Mouse (Mus musculus): ENCODE results near the gene Rapgef1. TPM values are rescaled to one million over a fixed set of nuclear protein-coding genes. Genes with fewer than 3 reads are reported as not detected.

Rapgef1 gene
- polyA plus RNA-seq, 2 experiments from 2014 or later: 28.7 to 35.9 TPM

DNA sequence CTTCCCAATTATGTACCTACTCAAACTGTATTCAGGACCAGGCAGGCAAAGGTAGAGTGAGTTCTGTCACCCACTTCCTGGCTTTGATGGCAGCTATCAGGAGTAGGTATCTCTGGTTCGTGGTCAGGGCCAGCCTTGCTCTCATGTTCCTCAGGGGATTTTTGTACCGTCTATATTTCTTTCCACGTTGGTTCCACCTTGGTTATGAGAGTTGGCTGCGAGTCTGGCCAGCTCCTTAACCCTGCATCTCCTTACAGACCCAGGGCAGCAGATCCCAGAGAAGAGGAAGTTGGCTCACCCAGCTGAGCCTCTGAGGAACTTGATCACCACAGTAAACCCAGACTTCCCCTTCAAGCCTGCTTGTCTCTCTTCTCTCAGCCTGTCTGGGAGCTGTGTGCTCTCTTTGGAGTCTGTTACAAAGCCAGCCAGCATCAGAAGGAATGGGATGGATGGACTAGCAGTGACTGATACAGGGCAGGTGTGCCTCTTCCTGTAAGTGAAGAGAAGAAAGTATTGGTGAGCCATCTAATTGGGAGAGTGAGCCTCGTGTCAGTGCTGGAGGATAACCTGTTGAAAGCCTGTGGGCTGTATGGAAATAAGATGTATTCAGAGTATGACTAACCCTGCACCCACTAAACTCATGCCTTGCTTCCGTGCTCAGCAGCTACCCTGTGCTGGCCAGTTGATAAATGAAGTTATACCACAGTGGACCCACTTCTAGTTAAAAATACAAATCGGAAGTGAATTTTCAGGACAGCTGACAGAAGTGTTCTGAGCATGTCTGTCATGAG is 53.4 kb downstream of the Rapgef1 start:
- peak; percentile 80 for ATAC-seq

DNA sequence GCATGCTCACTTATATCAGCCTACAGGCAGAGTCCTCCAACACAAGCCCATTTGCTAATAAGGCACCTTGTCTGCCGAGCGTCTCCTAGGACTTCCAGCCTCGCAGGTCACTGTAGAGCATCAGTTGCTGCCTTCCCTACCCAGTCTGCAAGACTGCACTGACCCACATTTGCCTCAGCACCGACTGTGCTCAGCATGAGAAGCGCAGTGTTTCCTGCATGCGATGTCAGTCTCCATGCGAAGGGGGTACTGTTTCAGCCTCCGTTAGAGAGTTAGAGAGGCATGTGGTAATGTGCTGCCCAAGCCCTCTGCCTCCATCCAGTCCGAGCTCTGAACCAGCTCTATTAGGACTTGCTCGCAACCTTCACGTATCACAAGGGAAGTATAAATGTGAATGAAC is 54.6 kb downstream of the Rapgef1 start:
- no peak for ATAC-seq

DNA sequence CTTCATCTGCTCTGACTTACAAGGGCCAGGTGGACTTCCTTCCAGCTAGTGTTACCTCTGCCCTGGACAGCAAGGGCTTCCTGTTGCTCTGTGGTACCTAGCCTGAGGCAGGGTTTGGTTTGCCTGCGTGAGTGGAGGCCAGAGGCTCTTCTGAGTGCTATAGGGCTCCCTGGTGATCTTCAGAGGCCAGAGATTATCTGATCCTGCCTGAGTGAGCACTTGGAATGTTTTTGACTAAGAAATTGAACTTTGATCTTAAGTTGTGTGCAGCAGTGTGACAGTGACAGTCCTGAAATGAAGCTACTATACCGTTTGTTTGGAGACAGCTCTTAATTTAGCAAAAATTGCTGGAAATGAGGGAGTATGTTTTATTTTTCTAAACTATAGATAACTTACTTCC is 55.0 kb downstream of the Rapgef1 start:
- ATAC-seq: no peak

DNA sequence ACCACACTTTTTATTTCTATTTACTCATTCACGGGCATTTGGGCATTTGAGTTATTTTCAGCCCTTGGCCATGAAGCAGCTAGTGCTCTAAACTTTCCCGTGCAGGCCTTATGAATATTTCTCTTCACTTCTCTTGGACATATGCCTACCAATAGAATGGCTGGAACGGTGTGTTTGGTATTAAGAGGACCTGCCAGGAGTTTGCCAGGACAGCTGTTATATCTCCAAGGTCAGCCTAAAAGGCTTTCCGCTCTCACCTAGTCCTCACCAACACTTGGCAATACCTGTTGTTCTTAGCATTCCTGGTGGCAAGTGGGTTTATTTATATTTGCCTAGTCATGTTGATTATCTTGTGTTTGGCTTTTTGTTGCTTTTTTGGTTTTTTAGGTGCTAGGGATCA is 56.3 kb downstream of the Rapgef1 start:
- ATAC-seq: no peak

DNA sequence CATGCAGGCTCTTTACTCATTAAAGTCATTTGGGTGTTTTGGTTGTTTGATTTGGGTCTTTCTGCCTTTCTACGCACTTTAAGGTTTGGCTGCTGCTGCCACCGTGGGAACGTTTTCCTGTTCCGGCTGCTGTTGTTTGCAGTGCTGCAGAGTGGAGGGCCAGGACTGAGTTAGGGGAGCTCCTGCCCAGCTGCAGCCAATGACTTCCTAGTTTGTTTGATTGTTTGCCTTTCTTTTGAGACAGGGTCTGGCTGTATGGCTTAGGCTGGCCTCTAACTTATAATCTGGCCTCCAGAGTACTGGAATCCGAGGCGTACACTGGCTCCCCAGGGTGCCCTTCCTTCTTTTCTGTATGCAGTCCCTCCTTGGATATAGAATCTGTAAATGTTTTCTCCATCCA is 57.0 kb downstream of the Rapgef1 start:
- ATAC-seq: no peak

DNA sequence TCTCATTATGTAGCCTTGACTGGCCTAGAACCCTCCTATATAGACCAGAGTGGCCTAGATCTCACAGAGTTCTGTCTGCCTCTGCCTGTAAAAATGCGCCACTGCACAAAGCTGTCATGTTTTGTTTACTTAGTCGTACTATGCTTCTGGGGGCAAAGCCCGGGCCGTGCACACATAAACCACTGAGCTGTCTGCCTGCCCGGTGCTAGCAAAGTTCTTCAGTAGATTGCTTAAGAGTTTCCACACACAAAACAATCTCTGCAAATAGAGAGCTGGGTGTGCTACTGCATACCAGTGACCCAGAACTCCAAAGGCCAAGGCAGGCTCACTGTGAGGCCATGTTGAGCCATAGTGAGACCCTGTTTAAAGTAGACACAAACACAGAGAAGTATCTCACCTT is 58.3 kb downstream of the Rapgef1 start:
- no peak for ATAC-seq

DNA sequence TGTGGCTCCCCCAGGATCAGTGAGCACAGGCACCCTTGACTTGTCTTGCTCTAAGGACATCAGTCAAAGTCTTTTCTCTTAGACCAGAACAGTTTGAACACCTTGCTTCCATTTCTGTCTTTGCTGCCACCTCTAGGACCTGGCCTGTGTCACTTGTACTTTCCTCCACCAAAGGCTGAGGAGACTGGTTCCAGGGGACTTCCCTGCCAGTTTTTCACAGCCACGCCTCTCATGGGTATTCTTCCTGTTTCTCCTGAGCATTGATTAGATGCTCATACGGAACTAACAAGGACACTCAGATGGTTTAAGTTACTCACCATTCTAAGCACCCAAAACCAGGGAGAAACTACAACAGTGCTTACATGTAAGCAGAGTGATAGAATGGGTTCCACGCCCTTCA is 59.0 kb downstream of the Rapgef1 start:
- ATAC-seq: peak; percentile 81

DNA sequence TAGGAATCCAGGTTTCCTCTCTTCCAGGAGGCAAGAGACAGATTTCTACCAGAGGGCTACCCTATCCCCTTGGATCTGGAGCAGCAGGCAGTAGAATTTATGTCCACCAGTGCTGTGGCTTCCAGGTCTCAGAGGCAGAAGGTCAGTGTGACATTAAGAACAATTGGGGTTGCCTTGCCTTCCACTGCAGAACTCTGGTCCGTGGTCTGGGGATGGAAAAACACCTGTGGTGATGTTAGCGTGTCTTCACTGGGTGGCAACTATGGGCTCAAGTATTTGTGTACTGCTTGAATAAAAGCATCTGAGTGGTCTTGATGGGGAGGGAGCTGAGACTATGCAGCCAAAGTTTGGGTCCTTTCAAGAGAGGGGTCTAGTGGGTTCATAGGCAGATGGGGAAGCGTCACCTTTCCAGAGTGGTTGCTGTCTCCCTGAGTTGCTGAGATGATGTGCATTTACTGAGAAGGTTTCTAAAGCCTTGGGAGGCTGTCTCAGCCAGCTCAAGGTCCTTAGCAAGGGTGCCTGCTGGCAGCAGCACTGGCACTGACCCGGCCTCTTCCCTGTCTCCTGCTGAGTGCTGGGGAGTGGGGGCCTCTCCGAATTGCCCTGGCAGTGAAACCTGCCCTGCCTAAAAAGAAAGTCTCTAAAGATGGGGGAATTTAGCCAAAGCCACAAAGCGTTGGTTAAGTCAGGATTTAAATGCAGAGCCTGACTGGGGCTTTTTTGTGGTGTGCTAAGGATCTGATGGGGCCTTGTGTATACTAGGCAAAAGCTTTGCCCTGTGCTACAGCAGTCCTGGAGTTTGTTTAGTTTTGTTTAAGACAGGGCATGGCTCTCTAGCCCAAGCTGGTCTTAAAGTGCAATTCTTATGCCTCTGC is 60.4 kb downstream of the Rapgef1 start:
- no peak for ATAC-seq

DNA sequence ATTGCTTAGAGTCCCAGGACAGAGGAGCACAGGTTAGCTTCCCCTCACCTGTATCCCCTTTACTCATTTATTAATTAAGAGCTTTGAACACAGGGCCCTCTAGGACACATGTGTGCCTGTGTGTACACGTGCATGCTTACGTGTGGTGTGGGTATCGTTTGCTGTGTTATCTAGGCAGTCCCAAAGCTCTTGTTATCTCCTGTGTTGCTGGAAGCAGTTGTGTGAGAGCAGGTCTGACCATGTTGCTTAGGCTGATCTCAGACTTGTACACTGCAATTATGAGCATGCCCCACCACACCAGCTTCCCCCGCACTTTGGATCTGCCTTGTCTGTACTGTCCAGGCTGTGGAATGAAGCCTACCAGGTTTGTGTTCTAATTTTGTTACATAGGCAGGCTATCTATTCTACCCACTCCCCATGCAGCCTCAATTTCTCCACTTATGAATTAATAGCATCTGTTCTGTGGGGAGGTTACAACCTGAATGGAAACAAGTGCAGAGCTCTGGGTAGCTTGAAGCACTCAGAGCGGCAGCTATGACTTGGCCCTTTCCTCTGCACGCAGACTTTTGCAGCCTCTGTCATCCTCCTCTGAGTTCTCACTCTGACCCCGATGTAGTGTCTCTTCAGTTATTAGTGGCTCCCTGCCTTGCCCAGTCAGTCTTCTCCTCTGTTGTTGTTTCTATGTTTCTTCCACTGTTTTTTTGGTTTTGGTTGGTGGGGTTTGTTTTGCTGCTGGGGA is 63.9 kb downstream of the Rapgef1 start:
- peak; percentile 67 for ATAC-seq

DNA sequence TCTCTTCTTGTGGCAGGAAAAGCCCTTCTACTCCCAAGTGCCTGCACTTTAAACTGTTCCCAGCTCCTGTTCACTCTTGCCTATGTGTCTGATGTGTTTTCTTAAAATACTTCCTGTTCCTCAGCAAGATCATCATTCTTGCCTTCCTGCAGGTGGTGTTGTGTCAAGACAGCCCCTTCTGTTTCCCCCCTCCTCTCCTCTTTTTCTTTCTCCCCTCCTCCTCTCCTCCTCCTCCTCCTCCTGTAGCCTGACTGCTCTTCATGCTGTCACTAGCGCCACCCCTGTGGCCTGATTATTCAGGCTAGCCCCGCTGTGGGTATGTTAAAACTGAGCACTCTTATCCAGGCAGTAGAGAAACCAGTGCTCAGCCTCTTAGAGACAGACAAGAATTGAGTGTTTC is 65.0 kb downstream of the Rapgef1 start:
- no peak for ATAC-seq

DNA sequence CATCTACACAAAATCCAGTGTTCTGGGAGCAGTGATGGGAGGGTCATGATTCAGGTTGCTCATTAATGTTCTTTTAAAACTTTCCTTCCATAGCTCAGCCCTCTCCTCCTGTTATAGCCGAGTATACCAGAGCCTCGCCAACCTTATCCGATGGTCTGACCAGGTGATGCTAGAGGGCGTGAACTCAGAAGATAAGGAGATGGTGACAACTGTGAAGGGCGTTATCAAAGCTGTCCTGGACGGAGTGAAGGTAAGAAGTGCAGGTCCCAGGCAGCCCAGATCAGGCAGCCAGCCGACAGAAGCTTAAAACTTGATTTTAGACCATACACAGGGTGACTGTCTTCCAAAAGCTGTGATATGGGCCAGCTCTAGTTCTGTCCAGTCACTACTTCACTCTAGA is 69.5 kb downstream of the Rapgef1 start:
- ATAC-seq: no peak

DNA sequence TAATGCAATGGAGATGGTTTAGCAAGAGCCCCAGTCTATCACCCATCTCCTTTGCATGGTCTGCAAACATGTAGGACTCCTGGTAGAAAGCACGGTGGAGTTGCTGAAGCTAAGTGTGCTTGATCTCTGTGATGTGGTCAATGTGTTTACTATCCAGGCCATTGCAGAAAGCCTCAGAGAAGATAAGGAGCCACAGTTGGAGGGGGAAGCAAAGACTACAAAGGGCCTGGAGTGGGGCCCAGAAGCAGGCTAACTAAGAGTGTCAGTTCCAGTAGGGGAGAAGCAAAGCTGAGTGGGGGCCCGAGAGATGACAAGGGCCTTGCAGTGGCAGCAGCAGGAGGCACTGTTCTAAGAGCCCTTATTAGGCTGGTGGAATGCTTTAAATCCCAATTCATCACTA is 70.0 kb downstream of the Rapgef1 start:
- no peak for ATAC-seq

DNA sequence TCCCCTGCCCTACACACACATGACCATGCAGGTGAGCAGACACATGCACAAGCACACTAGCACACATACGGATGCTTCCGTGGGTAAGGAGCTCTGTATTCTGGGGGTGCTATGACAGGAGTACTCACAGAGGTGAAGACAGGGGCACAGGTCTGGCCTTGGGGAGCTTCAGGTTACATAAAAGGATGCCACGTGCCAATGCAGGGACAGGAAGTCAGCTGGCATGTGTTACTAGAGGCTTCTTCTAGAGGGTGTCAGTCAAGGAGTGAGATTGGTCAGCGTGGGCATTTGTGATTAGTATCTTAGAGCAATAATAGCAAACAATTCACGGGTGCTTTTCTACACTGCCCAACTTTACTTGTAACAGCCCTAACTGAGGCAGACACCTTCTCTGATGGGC is 71.5 kb downstream of the Rapgef1 start:
- peak; percentile 54 for ATAC-seq

DNA sequence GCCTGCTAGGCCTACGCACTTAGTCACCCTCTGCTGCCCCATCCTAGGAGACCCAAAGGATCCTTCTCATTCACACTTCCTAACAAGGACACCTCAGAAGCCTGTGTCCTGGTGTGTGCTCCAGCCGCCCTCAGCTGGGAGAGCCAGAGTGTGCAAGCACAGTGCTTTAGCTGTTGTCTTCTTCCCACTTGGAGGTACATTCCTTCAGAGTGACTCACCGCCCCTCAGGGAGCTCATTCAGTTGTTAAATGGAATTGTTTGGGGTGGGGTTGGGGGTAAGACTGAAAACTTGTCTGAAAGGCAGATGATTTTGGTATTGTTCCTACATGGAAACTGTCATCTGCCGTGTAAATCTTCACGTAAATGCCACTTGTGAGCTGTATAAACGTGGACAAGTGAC is 72.0 kb downstream of the Rapgef1 start:
- ATAC-seq: no peak

DNA sequence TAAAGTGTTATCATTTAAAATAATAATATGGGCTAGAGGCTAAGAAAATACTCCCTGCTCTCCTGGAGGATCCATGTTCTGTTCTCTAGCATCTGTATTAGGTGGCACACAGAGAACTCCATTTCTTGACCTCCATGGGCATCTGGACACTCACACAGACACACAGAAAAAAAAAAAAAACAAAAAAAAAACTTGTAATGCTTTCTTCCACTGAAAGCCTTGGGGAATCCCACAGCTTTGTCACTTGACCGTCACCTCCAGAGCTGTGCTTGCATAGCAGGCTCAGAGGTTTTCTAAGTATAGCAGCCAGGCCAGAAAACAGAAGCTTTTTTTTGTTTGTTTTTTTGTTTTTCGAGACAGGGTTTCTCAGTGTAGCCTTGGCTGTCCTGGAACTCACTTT is 72.7 kb downstream of the Rapgef1 start:
- ATAC-seq: no peak

DNA sequence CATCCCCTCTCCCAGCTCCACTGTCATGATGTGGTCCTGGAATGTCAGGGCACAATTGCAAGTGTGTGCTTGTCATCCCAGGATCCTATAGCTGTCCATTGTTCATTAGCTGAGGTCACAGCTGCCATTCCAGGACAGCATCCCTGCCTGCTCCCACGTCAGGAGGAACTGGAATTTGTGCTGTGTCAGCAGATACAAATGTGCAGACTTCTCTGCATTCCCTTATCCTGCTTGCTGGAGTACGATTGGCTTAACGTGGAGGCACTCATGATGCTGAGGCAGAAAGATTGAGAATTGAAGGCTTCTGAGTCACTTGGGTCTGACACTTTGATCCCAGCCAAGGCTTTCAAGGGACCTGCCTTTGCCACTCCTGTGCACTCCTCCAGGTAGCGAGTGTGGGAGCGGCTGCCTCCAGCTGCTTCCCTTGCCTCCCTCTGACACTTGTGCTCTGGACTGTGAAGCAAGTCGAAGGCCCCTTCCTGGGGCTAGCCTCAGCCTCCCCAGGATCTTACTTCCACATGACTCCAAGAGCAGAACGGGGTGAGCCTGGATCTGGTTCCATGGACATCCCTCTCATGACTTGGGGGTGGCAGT is 76.8 kb downstream of the Rapgef1 start:
- no peak for ATAC-seq

DNA sequence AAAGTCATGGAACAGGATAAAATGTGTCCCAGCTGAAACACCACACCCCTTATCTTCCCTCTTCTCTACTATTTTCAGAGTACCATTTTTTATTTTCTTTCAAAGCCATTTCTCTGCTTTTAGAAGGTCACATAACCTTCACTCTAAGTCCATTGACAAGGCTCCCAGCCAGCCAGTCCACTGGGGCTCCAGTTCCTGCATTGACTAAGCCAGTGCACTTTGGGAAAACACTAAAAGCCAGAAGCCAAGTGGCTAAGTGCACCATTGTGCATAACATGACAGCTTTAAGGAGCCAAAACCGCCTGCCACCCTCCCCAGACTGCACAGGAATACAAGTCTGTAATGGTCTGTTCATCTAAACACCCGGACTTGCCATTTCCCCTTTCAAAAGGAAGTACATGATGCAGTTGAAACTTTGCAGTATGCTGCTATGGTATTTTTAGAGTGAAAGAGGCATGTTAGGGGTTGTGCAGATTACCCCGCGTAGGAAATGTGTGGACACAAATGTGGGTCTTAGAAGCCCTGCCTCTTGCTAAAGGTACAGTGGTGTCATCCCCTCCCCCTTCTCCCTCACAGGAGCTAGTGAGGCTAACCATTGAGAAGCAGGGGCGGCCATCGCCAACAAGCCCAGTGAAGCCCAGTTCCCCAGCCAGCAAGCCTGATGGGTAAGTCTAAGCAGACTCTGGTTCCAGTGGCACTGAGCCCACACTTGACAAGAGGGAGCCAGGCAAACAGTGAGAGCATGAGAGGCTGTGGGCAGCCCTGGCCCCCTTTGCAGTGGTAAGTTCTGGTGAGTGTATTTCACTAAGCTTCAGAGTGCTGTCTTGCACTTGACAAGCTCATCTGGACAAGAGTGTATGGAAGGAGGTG is 79.1 kb downstream of the Rapgef1 start:
- no peak for ATAC-seq

DNA sequence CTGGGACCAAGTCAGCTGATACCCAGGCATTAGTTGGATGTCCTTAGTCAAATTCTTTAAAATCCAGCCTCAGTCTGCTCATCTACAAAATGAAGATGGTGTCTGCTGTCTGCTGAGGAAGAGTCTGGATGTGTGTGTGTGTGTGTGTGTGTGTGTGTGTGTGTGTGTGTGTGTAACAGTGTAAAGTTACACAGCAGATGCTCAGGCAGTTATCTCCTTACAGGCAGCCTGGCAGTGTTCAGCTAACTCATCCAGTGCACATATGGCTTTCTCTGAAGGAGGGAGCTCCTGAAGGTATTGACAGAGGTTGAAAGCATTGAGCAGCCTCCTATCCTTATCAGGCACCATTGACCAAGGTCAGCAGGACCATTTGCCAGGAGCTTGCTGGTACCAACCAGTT is 81.4 kb downstream of the Rapgef1 start:
- no peak for ATAC-seq

DNA sequence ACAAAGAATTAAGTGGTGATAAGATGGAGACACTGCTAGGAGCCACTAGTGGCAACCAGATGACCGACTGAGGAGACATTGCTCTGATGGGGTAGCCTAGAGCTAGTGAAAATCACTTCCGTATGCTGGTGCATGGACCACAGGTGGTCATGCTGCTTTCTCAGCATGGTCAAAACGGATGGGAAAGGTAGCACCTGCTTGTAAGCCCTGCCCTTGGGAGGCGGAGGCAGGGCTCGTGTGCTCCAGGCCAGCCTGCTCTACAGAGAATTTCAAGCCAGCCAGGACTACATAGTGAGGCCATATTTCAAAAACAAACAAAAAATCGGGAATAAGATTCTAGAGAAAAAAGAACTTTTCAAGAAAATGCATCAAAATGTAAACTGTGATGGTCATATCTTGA is 81.9 kb downstream of the Rapgef1 start:
- ATAC-seq: no peak

DNA sequence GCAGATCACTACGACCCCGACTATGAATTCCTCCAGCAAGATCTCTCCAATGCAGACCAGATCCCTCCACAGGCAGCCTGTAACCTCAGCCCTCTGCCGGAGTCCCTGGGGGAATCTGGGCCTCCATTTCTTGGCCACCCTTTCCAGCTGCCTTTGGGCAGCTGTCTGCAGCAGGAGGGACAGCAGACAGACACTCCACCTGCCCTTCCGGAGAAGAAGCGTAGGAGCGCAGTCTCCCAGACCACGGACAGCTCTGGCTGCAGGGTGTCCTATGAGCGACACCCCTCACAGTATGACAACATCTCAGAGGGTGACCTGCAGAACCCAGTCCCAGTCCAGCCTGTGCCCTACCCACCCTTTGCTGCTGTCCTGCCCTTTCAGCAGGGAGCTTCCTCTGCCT is 82.7 kb downstream of the Rapgef1 start:
- ATAC-seq: no peak

DNA sequence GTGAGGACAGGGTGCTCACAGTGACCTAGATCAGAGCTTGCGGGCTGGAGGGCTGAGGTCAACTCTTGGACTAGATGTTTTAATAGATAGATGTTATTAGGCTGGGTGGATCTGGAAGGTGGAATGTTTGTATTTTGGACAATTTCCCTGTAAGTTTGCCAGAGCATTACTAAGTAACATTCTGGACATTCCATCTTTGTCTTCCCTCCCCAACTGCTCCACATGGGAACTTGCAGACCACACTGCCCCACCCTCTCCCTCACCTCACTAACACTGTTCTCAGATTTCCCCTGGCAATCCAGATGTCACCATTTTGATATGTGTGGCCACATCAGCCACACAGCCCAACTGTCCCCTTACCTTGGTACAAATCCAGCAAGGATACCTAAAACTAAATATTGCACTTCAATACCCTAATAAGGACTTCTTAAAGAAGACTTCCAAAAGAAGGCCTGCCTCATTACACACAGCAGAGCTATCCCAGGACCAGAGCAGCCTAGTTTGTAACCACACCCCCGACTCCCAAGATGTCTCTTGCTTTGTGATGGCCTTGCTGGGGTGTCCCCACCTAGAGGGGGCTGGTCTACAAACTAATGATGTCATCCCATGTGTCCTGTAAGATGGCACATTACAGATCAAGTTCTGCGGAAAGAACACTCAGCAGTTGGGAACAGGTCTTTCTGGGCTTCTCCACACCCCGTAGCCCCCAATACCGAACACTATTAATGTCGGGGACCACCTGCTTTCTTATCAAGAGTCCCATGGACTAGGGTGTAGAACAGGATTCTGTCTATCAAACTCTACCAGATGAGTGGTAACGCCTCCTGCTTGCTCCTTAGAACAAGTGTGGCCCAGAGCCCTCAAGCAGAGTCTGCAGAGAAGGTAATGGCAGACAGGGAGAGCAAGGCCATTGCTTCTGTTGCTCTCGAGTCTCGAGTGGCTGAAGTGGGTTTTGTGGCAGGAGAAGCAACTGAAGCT is 83.9 kb downstream of the Rapgef1 start:
- ATAC-seq: no peak
